Mouse (Mus musculus) limb, embryonic 14.5 days (tissue): ENCODE data around the gene Amot. TPM values are rescaled to one million over a fixed set of nuclear protein-coding genes. Genes with fewer than 3 reads are reported as not detected.

ENCODE experiments used
- ATAC-seq: fragments of 200-750 bp; cut with Nextera tagmentation; 2 replicates; pipeline ENCODE4 v1.8.0; 2017; ENCODE audit warnings: low read depth, moderate number of reproducible peaks, moderate TSS enrichment; ENCODE audit not compliant: low FRiP score
- DNase-seq: peaks from one replicate; pipeline ENCODE4 v3.0.0-alpha.2; 2015; ENCODE audit warnings: low spot score
- H3K27ac ChIP-seq: fragments of 300-500 bp; sonication (generic); replicated peaks from 2 replicates; pipeline ENCODE4 v1.5.1; 2014; ENCODE audit warnings: low read depth, mild to moderate bottlenecking, low read length, moderate library complexity, mixed read lengths
- H3K27me3 ChIP-seq: fragments of 300-500 bp; sonication (generic); 2 replicates; pipeline ENCODE4 v1.6.1; 2014; ENCODE audit warnings: low read length, mixed read lengths; ENCODE audit not compliant: control insufficient read depth, insufficient read depth
- H3K36me3 ChIP-seq: fragments of 300-500 bp; sonication (generic); 2 replicates; pipeline ENCODE4 v1.6.1; 2014; ENCODE audit warnings: mild to moderate bottlenecking, low read length, moderate library complexity, mixed read lengths; ENCODE audit not compliant: control insufficient read depth, insufficient read depth
- H3K4me1 ChIP-seq: fragments of 300-500 bp; sonication (generic); 2 replicates; pipeline ENCODE4 v1.6.1; 2014; ENCODE audit warnings: antibody characterized with exemption, low read length, mixed read lengths; ENCODE audit not compliant: control insufficient read depth, insufficient read depth
- H3K4me2 ChIP-seq: fragments of 300-500 bp; sonication (generic); replicated peaks from 2 replicates; pipeline ENCODE4 v1.6.1; 2014; ENCODE audit warnings: low read depth, mild to moderate bottlenecking, low read length, moderate library complexity; ENCODE audit not compliant: severe bottlenecking
- H3K4me3 ChIP-seq: fragments of 300-500 bp; sonication (generic); replicated peaks from 2 replicates; pipeline ENCODE4 v1.5.1; 2014; ENCODE audit warnings: low read length
- H3K9ac ChIP-seq: fragments of 300-500 bp; sonication (generic); 2 replicates; pipeline ENCODE4 v1.6.1; 2014; ENCODE audit warnings: mild to moderate bottlenecking, low read depth, low read length, moderate library complexity; ENCODE audit not compliant: severe bottlenecking
- H3K9me3 ChIP-seq: fragments of 300-500 bp; sonication (generic); 2 replicates; pipeline ENCODE4 v1.6.1; 2016; ENCODE audit warnings: low read length; ENCODE audit not compliant: control insufficient read depth
- POLR2A ChIP-seq: fragments of 200-500 bp; IDR thresholded peaks from 2 replicates; pipeline ENCODE4 v1.8.0; 2012; ENCODE audit warnings: inconsistent platforms, mild to moderate bottlenecking, moderate library complexity, borderline replicate concordance; ENCODE audit not compliant: insufficient read depth, insufficient read length; ENCODE audit errors: extremely low read depth
- WGBS: fragments of 180-500 bp; shearing (Covaris S2); extraction: QIAGEN DNeasy Blood & Tissue Kit; methylation state at CpG from one replicate; pipeline ENCODE4 v1.1.7; 2014; 5-methylcytosine and 5-hydroxymethylcytosine counted together
- polyA plus RNA-seq, 2 experiments: library from polyadenylated mRNA; depleted of rRNA in 1 of 2; stranded (reverse) in 1 of 2; unstranded in 1 of 2; fragments of >200 nt; fragmentation: Nextera tagmentation in 1 of 2; extraction: Ambion mirVana in 1 of 2; gene quantifications; 2 replicates each; pipeline versions ENCODE4 v1.2.1 to v1.2.3; 2012 to 2014

Gene Amot
- polyA plus RNA-seq, 2 experiments, result 29.7 to 54.0 TPM

DNA sequence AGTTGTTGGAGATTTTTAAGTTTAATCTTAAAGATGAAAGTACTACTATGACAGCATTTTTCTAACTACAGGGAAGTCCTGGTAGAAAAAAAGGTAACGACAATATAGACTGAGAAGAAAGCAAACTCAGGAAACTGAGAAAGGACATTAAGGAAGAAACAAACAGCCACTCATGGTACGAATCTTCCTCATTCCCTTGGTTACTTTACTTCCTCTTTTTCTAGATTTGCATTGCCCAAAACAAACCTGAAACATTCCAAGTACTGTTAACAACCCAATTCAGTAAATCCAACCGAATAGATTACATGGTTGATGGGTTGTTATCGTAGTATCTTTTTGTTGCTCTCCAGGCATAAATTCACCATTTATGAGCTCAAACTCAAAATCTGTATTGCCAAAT lies 48.7 kb downstream of the Amot start:
- H3K27me3 ChIP-seq, result no peaks in the 10 kb centered on the region
- H3K9me3 ChIP-seq, result no peaks in the 10 kb centered on the region
- H3K36me3 ChIP-seq, result peaks cover 12% of the 10 kb centered on the region
- DNase-seq (no peak), ATAC-seq (no peak)
- no peak overlapping the region for H3K4me3 ChIP-seq
- no peak overlapping the region for H3K9ac ChIP-seq
- H3K27ac ChIP-seq, result no peak overlapping the region
- H3K4me1 ChIP-seq, result no peaks in the 10 kb centered on the region
- no peak overlapping the region for H3K4me2 ChIP-seq
- TF ChIP-seq POLR2A, result no peak
- WGBS, result 81% methylated on average over 4 of the region's 4 CpGs

DNA sequence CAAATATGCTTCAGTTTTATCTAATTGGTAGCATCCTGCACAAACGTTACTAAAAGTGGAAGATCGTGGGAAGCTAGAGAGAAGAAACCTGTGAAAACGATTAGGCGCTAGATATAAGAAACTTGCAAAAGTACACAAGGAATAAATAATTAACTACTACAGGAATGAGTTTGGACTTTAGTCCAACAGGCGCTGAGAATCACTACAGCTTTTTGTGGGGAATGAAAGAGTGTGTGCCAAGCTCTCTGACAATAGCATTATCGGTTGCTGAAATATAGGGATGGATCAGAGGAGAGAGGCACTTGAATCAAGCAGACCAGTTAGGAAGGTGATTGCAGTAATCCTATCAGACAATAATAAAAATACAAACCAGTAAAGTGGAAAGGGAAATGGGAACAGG lies 49.4 kb downstream of the Amot start:
- DNase-seq, result no peak
- Histone ChIP-seq H3K9me3 (no peaks in the 10 kb centered on the region), H3K4me3 (no peak overlapping the region), H3K9ac (no peak overlapping the region), H3K27ac (no peak overlapping the region), H3K27me3 (no peaks in the 10 kb centered on the region), H3K4me1 (no peaks in the 10 kb centered on the region), H3K4me2 (no peak overlapping the region), H3K36me3 (peaks cover 17% of the 10 kb centered on the region)
- ATAC-seq, result no peak
- TF ChIP-seq POLR2A, result no peak
- 92% methylated on average over 6 of the region's 6 CpGs for WGBS

DNA sequence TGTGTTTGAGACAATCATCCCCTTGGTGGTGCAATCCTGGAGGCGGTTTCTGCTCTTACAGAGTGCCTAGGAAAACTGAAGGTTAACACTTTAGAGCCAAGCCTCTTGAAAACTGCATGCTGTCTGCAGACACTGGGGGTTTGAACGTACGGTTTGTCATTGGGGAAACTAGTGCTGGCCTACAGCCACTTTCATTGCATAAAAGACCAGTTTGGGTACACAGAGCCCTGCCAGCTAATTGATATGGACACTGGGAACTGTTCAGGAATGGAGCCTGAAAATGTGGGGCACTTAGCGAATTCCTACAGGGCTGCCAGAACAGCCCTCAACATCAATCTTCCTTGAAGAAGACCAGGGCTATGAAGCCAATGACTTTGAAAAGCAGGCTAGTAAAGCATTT lies 50.2 kb downstream of the Amot start:
- no peak overlapping the region for H3K4me2 ChIP-seq
- no peak overlapping the region for H3K4me3 ChIP-seq
- no peaks in the 10 kb centered on the region for H3K4me1 ChIP-seq
- H3K9ac ChIP-seq, result no peak overlapping the region
- DNase-seq (no peak), ATAC-seq (no peak)
- WGBS, result 85% methylated on average over 4 of the region's 4 CpGs
- no peaks in the 10 kb centered on the region for H3K27me3 ChIP-seq
- no peak overlapping the region for H3K27ac ChIP-seq
- H3K9me3 ChIP-seq, result no peaks in the 10 kb centered on the region
- TF ChIP-seq POLR2A, result no peak
- H3K36me3 ChIP-seq, result peaks cover 21% of the 10 kb centered on the region

DNA sequence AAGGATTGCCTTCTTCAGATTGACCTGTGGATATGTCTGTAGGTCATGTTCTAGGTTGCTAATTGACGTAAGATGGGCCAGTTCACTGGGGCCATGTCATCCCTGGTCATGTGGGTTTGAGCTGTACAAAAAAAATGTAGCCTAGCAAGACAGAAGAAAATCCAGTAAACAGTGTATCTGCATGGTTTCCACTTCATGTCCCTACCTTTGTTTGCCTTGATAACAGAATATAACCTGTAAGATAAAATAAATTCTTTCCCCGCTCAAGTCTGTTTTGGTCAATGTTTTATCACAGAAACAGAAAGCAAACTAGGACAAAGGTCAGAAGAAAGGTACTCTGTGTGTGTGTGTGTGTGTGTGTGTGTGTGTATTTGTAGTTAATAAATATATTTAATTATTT lies 63.5 kb downstream of the Amot start:
- DNase-seq (no peak), ATAC-seq (no peak)
- Histone ChIP-seq H3K4me3 (no peak overlapping the region), H3K4me2 (no peak overlapping the region), H3K27me3 (no peaks in the 10 kb centered on the region), H3K27ac (no peak overlapping the region), H3K4me1 (no peaks in the 10 kb centered on the region), H3K9me3 (no peaks in the 10 kb centered on the region), H3K36me3 (no peaks in the 10 kb centered on the region), H3K9ac (no peak overlapping the region)
- 93% methylated on average over 2 of the region's 2 CpGs for WGBS
- TF ChIP-seq POLR2A, result no peak

DNA sequence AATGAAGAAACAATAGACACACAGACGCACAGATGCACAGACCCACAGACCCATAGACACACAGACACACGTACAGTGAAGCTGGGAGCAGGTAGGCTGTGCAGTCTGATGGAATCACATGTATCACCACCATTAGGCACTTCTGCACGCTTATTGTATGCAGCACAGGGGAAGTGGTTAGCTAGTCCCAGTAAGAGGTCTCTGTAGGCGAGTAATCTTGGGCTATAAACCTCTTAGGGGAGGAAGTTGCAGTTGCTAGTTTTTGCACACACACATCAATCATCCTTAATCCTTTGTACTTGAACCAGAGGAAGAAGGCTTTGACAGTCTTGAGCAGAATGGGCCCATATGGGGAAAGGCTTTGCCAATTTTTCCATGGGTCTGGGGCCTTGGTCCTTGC lies 71.3 kb downstream of the Amot start:
- Histone ChIP-seq H3K9ac (no peak overlapping the region), H3K9me3 (no peaks in the 10 kb centered on the region), H3K4me3 (no peak overlapping the region), H3K27ac (no peak overlapping the region), H3K4me2 (no peak overlapping the region), H3K4me1 (no peaks in the 10 kb centered on the region), H3K27me3 (no peaks in the 10 kb centered on the region), H3K36me3 (no peaks in the 10 kb centered on the region)
- WGBS, result 57% methylated on average over 4 of the region's 4 CpGs
- DNase-seq (no peak), ATAC-seq (no peak)
- TF ChIP-seq POLR2A, result no peak
